Mouse (Mus musculus) intestine, embryonic 14.5 days (tissue): ENCODE measurements around the gene Mybpc3. TPM values are rescaled to one million over a fixed set of nuclear protein-coding genes. Genes with fewer than 3 reads are reported as not detected.

Source experiments
- ATAC-seq: fragments of 200-750 bp; cut with Nextera tagmentation; replicated peaks from 2 replicates; pipeline ENCODE4 v1.8.0; 2017; ENCODE audit warnings: low read depth, moderate number of reproducible peaks, moderate TSS enrichment, moderate library complexity; ENCODE audit not compliant: low FRiP score, low TSS enrichment
- DNase-seq: peaks from one replicate; pipeline ENCODE4 v3.0.0-alpha.2; 2018; ENCODE audit warnings: low spot score
- H3K27ac ChIP-seq: fragments of 300-500 bp; sonication (generic); 2 replicates; pipeline ENCODE4 v1.5.1; 2014; ENCODE audit warnings: low read depth, mild to moderate bottlenecking, control low read depth
- H3K27me3 ChIP-seq: fragments of 300-500 bp; sonication (generic); replicated peaks from 2 replicates; pipeline ENCODE4 v1.6.1; 2014; ENCODE audit warnings: low read length, control low read depth; ENCODE audit not compliant: control insufficient read depth, insufficient read depth
- H3K36me3 ChIP-seq: fragments of 300-500 bp; sonication (generic); 2 replicates; pipeline ENCODE4 v1.6.1; 2014; ENCODE audit warnings: low read length, control low read depth; ENCODE audit not compliant: control insufficient read depth, insufficient read depth
- H3K4me1 ChIP-seq: fragments of 300-500 bp; sonication (generic); replicated peaks from 2 replicates; pipeline ENCODE4 v1.6.1; 2014; ENCODE audit warnings: low read length, control low read depth, mixed read lengths; ENCODE audit not compliant: control insufficient read depth, insufficient read depth
- H3K4me2 ChIP-seq: fragments of 300-500 bp; sonication (generic); 2 replicates; pipeline ENCODE4 v1.6.1; 2014; ENCODE audit warnings: low read length
- H3K4me3 ChIP-seq: fragments of 300-500 bp; sonication (generic); 2 replicates; pipeline ENCODE4 v1.5.1; 2014; ENCODE audit warnings: low read depth, low read length, control low read depth, mixed read lengths
- H3K9ac ChIP-seq: fragments of 300-500 bp; sonication (generic); 2 replicates; pipeline ENCODE4 v1.6.1; 2014; ENCODE audit warnings: mild to moderate bottlenecking, low read length
- H3K9me3 ChIP-seq: fragments of 300-500 bp; sonication (generic); 2 replicates; pipeline ENCODE4 v1.6.1; 2016; ENCODE audit warnings: low read length, control low read depth; ENCODE audit not compliant: control insufficient read depth
- WGBS: fragments of 180-500 bp; shearing (Covaris S2); extraction: QIAGEN DNeasy Blood & Tissue Kit; methylation state at CpG from one replicate; pipeline ENCODE4 v1.1.7; 2014; 5-methylcytosine and 5-hydroxymethylcytosine counted together
- polyA plus RNA-seq: library from polyadenylated mRNA; unstranded; fragments of >200 nt; fragmentation: Nextera tagmentation; extraction: Ambion mirVana; gene quantifications from 2 replicates; pipeline ENCODE4 v1.2.1, GENCODE M21; 2014

The Mybpc3 gene
- polyA plus RNA-seq: not detected in 2 replicates

DNA sequence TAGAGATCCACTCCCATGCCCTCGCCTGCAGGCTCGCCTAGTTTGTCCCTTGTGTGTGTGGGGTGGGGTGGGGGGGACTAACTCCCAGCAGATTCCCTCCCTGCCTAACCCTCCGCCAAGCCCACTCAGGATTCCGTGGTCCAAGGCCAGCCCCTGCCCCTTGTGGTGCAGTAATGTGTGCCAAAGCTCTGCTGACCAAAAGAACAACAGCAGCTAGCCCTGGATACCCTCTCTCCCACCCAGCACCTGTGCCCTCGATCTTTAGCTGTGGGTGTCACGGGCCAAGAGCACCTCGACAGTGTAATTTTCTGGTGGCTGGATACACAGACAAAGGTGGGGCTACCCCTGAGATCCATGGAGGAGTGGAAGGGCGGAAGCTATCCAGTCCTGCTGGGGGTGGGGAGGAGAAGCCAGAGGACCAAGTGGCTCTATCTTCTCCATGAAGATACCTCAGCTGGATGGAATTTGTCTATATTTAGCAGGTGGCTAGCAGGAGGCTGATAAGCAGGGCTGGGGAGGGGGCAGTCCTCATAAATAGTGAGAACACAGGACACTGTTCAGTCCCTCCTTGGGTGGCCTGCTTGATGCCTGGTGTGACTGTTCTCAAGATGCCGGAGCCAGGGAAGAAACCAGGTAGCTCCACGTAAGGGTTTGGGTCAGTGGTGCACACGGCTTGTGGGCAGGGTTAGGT, at the start of gene Mybpc3:
Gene Mybpc3 (plus strand): TSS at position 560 of the 691 bp plus-strand sequence.
- no peaks in the 10 kb centered on the region for H3K9me3 ChIP-seq
- ATAC-seq: no peak
- no peak within 1 kb of the TSS for H3K4me3 ChIP-seq
- H3K9ac ChIP-seq: no peak within 1 kb of the TSS
- no peaks in the 10 kb centered on the region; the same call in 1 of the 2 replicates for H3K27me3 ChIP-seq
- no peak within 1 kb of the TSS for H3K27ac ChIP-seq
- no peak for DNase-seq
- H3K4me2 ChIP-seq: no peak within 1 kb of the TSS
- 0 out of 2 replicates have a peak, but pooled peaks cover 3% of the 10 kb centered on the region for H3K4me1 ChIP-seq
- H3K36me3 ChIP-seq: no peaks in the 10 kb centered on the region
- WGBS: 82% methylated on average over 11 of the region's 11 CpGs

DNA sequence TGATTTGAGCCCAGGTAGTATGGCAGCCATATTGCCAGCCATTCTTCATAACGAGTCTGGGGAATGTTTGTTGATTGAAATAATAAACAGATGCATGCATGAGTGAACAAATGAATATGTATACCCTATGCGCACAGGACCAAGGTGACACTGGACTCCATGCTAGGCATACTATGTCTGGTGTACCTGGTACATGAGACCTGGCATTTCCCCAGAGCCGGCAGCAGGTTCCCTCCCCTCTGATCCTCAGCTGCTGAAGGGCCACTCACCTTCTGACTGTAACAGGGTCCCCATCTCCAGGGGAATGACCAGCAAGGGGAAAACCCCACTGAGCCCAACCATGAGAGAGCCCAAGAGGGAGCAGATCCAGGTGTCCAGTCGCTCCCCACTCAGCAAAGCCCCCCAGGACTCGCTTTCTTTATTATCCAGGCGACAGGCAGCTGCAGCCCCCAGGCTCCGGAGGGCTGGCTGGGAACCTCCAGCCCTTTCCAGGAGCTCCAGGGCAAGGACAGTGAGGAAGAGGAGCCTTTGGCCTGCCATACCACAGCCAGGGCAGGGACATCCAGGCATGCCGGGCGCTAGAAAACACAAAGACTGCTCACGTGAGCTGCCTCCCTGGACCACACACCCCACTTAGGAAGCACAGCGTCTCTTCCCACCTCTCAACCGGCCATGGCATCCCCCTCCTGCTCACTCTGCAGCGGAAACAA, 49.6 kb upstream of the Mybpc3 start:
- peaks cover 12% of the 10 kb centered on the region for H3K4me1 ChIP-seq
- WGBS: 59% methylated on average over 13 of the region's 13 CpGs
- H3K4me2 ChIP-seq: peak overlapping the region; percentile 65
- H3K27me3 ChIP-seq: no peaks in the 10 kb centered on the region
- H3K36me3 ChIP-seq: peaks cover 25% of the 10 kb centered on the region
- H3K9ac ChIP-seq: peak overlapping the region; percentile 57
- 0 out of 2 replicates have a peak overlapping the region, but pooled peaks have one; percentile 10 for H3K4me3 ChIP-seq
- ATAC-seq (no peak), DNase-seq (no peak)
- H3K27ac ChIP-seq: no peak overlapping the region
- H3K9me3 ChIP-seq: no peaks in the 10 kb centered on the region

DNA sequence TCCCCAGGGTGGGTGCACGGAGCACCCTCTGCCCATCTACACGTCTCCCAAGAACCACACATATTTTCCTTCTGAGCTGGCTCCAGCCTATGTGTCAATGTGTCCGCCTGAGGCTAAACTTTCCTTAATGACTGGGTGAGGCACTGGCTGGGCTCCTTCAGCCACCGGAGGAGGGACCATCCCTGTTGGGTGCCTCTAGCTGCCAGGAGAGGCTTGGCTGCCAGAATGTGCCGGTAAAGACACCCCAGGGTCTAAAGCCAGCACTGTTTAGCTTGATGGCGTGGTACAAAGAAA, 49.1 kb upstream of the Mybpc3 start:
- H3K27me3 ChIP-seq: no peaks in the 10 kb centered on the region
- 43% methylated on average over 6 of the region's 6 CpGs for WGBS
- peak overlapping the region; percentile 65 for H3K4me2 ChIP-seq
- H3K4me3 ChIP-seq: 0 out of 2 replicates have a peak overlapping the region, but pooled peaks have one; percentile 10
- peaks cover 12% of the 10 kb centered on the region for H3K4me1 ChIP-seq
- H3K9me3 ChIP-seq: no peaks in the 10 kb centered on the region
- H3K27ac ChIP-seq: no peak overlapping the region
- H3K9ac ChIP-seq: peak overlapping the region; percentile 57
- DNase-seq: no peak
- H3K36me3 ChIP-seq: peaks cover 20% of the 10 kb centered on the region
- ATAC-seq: no peak

DNA sequence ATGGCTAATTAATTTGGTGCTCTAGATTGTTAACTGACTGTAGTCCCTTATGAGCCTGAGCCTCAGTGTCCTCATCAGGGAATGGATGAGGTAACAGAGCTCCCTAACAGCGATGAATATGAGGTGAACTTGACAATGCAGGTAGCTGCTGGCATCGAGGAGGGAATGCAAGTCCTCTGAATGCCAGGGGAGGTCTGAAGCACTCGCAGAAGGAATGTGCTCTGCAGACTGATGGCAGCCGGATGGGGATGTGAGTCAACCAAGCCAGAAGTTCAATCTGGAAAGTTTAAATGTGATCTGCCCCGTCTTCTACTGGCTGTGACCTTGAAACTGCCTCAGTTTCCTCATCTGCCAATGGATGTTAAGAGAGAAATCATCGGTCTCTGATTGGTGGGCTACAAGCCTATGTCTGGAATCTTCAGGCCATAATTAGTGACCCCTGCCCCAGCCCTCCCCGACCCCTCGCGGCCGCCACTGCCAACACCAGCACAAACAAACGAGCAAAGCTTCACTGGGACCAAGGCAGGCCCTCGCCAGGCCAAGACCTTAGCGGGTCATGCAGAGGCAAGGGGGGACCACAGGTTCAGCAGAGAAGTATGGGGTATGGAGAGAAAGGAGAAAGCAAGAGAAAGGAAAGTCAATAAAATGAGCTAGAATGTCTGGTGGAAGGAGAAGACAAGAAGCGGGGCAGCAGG, 48.5 kb upstream of the Mybpc3 start:
- no peaks in the 10 kb centered on the region for H3K9me3 ChIP-seq
- peak; percentile 63 for DNase-seq
- H3K27ac ChIP-seq: peak overlapping the region; percentile 79; the same call in 1 of the 2 replicates
- ATAC-seq: 0 out of 2 replicates have a peak, but pooled peaks have one; percentile 0
- H3K4me1 ChIP-seq: peaks cover 12% of the 10 kb centered on the region
- peak overlapping the region; percentile 65 for H3K4me2 ChIP-seq
- no peaks in the 10 kb centered on the region for H3K27me3 ChIP-seq
- whole genome bisulfite sequencing: 6% methylated on average over 14 of the region's 14 CpGs
- peaks cover 14% of the 10 kb centered on the region; the same call in 1 of the 2 replicates for H3K36me3 ChIP-seq
- peak overlapping the region; percentile 71 for H3K4me3 ChIP-seq
- peak overlapping the region; percentile 57 for H3K9ac ChIP-seq

DNA sequence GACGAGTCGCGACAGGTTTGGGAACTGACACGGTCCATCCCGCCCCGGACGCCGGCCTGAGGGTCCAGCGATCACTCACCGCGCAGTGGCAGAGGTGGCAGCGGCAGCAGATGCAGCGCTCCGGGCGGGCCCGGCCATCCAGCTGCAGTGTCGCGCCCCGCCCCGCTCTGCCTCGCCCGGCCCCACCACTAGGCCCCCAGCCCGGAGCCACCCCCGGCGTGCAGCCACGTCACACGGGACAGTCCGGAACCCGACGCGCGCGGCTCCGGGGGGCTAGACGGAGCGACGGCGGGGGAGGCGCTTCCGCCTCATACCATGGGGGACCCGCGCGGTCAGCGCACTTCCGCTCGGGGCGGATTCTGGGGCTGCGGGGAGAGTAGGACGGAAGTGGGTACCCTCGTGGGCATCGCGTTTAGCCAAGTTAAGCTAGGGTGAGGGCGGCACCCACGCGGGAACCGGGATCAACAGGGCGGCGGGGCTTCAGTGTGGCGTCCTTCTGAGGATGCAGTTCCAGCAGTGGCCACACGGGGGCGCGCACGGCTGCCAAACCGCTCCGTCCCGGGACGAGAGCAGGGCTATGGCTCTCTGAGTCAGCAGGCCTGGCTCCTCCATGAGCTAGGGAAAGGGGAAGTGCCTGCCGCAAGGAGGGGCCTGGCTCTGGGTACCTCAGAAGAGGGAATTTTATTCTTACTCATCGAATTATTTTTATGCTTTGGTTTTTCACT, 47.7 kb upstream of the Mybpc3 start, which contains the start of gene Slc39a13:
Gene Slc39a13 (minus strand): TSS at position 342 of the 725 bp plus-strand sequence.
- H3K27me3 ChIP-seq: no peaks in the 10 kb centered on the region
- H3K27ac ChIP-seq: peak within 1 kb of the TSS; percentile 79
- H3K36me3 ChIP-seq: peaks cover 9% of the 10 kb centered on the region; the same call in 1 of the 2 replicates
- peak within 1 kb of the TSS; percentile 71 for H3K4me3 ChIP-seq
- ATAC-seq: peak; percentile 97
- DNase-seq: peak; percentile 100
- H3K4me2 ChIP-seq: peak within 1 kb of the TSS; percentile 65
- H3K9me3 ChIP-seq: no peaks in the 10 kb centered on the region
- under 1% methylated on average over 63 of the region's 69 CpGs for WGBS
- peak within 1 kb of the TSS; percentile 57 for H3K9ac ChIP-seq
- peaks cover 12% of the 10 kb centered on the region for H3K4me1 ChIP-seq

DNA sequence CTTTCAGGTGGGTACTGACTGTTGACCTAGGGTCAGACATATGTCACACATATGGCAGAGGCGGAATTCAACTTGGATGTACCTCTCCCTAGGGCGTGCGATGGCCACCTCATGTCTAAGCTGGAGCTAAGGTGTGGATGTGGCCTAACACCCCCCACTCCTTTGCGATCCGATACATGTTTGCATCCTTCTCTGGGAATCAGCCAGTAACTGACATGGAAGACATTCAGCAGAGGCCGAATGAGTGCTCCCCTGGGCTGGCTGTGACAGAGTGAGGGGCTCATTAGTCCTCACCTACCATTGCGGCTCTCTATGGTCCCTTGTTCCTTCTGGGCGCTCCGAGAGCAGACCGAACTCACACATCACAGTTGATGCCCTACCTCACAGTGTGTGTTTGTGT, 46.9 kb upstream of the Mybpc3 start:
- Histone ChIP-seq H3K4me3 (peak overlapping the region; percentile 71), H3K4me1 (peaks cover 12% of the 10 kb centered on the region), H3K27me3 (no peaks in the 10 kb centered on the region), H3K27ac (peak overlapping the region; percentile 79), H3K4me2 (peak overlapping the region; percentile 65), H3K9ac (peak overlapping the region; percentile 57), H3K9me3 (no peaks in the 10 kb centered on the region), H3K36me3 (peaks cover 7% of the 10 kb centered on the region; the same call in 1 of the 2 replicates)
- DNase-seq (no peak), ATAC-seq (no peak)
- 85% methylated on average over 10 of the region's 10 CpGs for WGBS

DNA sequence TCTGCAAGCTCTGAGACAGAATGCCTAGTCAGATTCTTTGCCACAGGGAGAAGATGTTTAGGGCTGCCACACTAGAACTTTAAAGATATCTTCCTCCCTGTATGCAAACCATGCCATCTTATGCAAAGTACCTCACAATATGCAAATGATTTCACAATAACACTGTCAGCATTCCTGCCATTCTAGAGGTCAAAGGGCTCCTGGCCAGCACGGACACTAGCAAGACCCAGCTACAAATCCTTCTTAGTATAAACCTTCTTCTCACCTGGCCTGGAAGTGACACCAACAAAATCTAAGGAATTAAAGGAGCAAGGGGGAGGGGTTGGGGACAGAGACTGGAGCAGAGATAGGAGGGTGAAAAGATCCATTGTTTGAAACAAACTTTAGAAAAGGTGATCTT, 45.9 kb upstream of the Mybpc3 start:
- Histone ChIP-seq H3K4me1 (peaks cover 12% of the 10 kb centered on the region), H3K36me3 (peaks cover 3% of the 10 kb centered on the region; the same call in 1 of the 2 replicates), H3K4me3 (no peak overlapping the region), H3K9me3 (no peaks in the 10 kb centered on the region), H3K9ac (no peak overlapping the region), H3K27me3 (no peaks in the 10 kb centered on the region), H3K4me2 (no peak overlapping the region), H3K27ac (no peak overlapping the region)
- 15% methylated on average over 1 of the region's 1 CpGs for WGBS
- DNase-seq: no peak
- no peak for ATAC-seq

DNA sequence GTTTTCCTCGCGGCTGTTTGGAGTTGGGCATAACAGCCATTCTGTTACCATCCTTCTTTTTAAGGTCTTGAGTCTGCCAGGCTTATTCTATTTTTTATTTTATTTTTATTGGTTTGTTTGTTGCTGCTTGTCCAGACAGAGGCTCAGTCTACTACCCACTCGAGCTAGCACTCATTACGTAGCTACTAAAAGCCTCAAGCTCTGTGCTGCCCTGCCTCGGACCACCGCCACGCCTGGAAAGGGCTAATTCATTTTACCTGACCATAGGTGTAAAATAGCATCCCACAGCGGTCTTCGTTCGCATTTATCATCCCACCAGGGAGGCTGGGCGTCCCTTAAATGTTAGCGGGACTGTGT, 40.0 kb upstream of the Mybpc3 start:
- WGBS: 13% methylated on average over 12 of the region's 12 CpGs
- Histone ChIP-seq H3K27me3 (no peaks in the 10 kb centered on the region), H3K36me3 (no peaks in the 10 kb centered on the region), H3K4me2 (peak overlapping the region; percentile 64), H3K9me3 (no peaks in the 10 kb centered on the region), H3K4me3 (peak overlapping the region; percentile 43), H3K27ac (no peak overlapping the region), H3K9ac (peak overlapping the region; percentile 46; the same call in 1 of the 2 replicates), H3K4me1 (no peaks in the 10 kb centered on the region)
- DNase-seq: no peak
- ATAC-seq: no peak
